Mouse (Mus musculus) heart, adult 2 months (tissue): Measurements from ENCODE around the gene Tsen34. TPM values are rescaled to one million over a fixed set of nuclear protein-coding genes. Genes with fewer than 3 reads are reported as not detected.

Experiments used
- DNase-seq, 2 experiments: peaks; one replicate each; pipeline ENCODE4 v3.0.0; 2021
- H3K27ac ChIP-seq: fragments of 200-600 bp; 2 replicates; pipeline ENCODE4 v1.8.1; 2022
- H3K27me3 ChIP-seq: fragments of 200-500 bp; 2 replicates; pipeline ENCODE4 v1.6.1; 2012; ENCODE audit warnings: mild to moderate bottlenecking, low read length, inconsistent platforms, mixed read lengths; ENCODE audit not compliant: control insufficient read depth, insufficient read depth
- H3K36me3 ChIP-seq: fragments of 200-500 bp; 2 replicates; pipeline ENCODE4 v1.6.1; 2012; ENCODE audit warnings: low read length, inconsistent platforms; ENCODE audit not compliant: control insufficient read depth, insufficient read depth
- H3K4me1 ChIP-seq: fragments of 200-500 bp; 2 replicates; pipeline ENCODE4 v1.6.1; 2011; ENCODE audit warnings: low read length; ENCODE audit not compliant: control insufficient read depth, insufficient read depth
- H3K4me3 ChIP-seq: fragments of 200-600 bp; 2 replicates; pipeline ENCODE4 v1.8.1; 2022
- H3K79me2 ChIP-seq: fragments of 200-500 bp; replicated peaks from 2 replicates; pipeline ENCODE4 v1.6.1; 2012; ENCODE audit warnings: mild to moderate bottlenecking, inconsistent platforms, low read length, moderate library complexity, mixed read lengths; ENCODE audit not compliant: control insufficient read depth, insufficient read depth
- H3K9ac ChIP-seq: fragments of 200-500 bp; 2 replicates; pipeline ENCODE4 v1.6.1; 2012; ENCODE audit warnings: low read depth, mild to moderate bottlenecking, control low read depth, inconsistent platforms, low read length, mixed read lengths
- CTCF ChIP-seq: fragments of 200-600 bp; IDR thresholded peaks from 2 replicates; pipeline ENCODE4 v1.8.1; 2022; ENCODE audit warnings: antibody characterized with exemption, mild to moderate bottlenecking, moderate library complexity
- EP300 ChIP-seq: fragments of 200-500 bp; IDR thresholded peaks from 2 replicates; pipeline ENCODE4 v1.6.1; 2011; ENCODE audit warnings: low read depth, low read length, control low read depth; ENCODE audit not compliant: insufficient read depth
- POLR2A ChIP-seq: fragments of 200-500 bp; IDR thresholded peaks from 2 replicates; pipeline ENCODE4 v1.6.1; 2011; ENCODE audit warnings: mild to moderate bottlenecking, low read depth, low read length, control low read depth; ENCODE audit not compliant: insufficient read depth
- WGBS: fragments of 180-500 bp; shearing (Covaris S2); methylation state at CpG from one replicate; pipeline ENCODE4 v1.1.7; 2018; 5-methylcytosine and 5-hydroxymethylcytosine counted together
- intact Hi-C: fragments of 180-260 bp; cut with DNase I; formaldehyde crosslinking; loops from one replicate; pipeline ENCODE4 v1.15.1; 2025
- long read RNA-seq: library from polyadenylated mRNA; stranded (forward); transcript quantifications from one replicate; pipeline ENCODE4 v2.0.0, GENCODE M21; 2021
- polyA plus RNA-seq: library from polyadenylated mRNA; depleted of rRNA; stranded (reverse); fragments of >200 nt; gene quantifications from 2 replicates; pipeline ENCODE4 v1.2.3, GENCODE M21; 2012; rRNA removed
- total RNA-seq, 2 experiments: library from RNA; stranded (reverse); gene quantifications; 2 replicates each; pipeline ENCODE4 v1.2.3; 2021

The Tsen34 gene
- total RNA-seq = 10 to 100 TPM; 60.0 to 66.6 TPM
- 80.8 and 82.3 TPM in 2 replicates for polyA plus RNA-seq
- long read RNA-seq, transcript Tsen34-202 (4 exons, 1,319 nt) = minor isoform, 8 of 96 reads
- long read RNA-seq, transcript Tsen34-204 (5 exons, 1,779 nt) = major isoform, 65 of 96 reads
- long read RNA-seq, partial matches to known transcripts = 2 of 96 reads
- long read RNA-seq, other reads (novel, unspliced or antisense) = 21 of 96 reads

GRCm38 (mm10) chr7:3692382-3692986, at the start of gene Tsen34:
TSS of gene Tsen34 (plus strand) at chr7:3692863.
- H3K36me3 ChIP-seq = no peaks in the 10 kb centered on the region; the same call in 1 of the 2 replicates
- under 1% methylated on average over 49 of the region's 49 CpGs for WGBS

GRCm38 (mm10) chr7:3643412-3643811, 49.3 kb upstream of the Tsen34 start:
- no peak overlapping the region for H3K4me3 ChIP-seq
- H3K4me1 ChIP-seq = peaks cover 16% of the 10 kb centered on the region
- no peak overlapping the region for H3K27ac ChIP-seq
- 56% methylated on average over 5 of the region's 5 CpGs for WGBS
- peaks cover 5% of the 10 kb centered on the region for H3K79me2 ChIP-seq
- DNase-seq = no peak
- H3K36me3 ChIP-seq = peaks cover 14% of the 10 kb centered on the region
- no peak overlapping the region for H3K9ac ChIP-seq
- intact Hi-C loops = no loop called here
- H3K27me3 ChIP-seq = no peaks in the 10 kb centered on the region
- TF ChIP-seq POLR2A = no peak
- TF ChIP-seq EP300 = no peak
- no peak for TF ChIP-seq CTCF

More at GRCm38 (mm10) chr7:3692382-3692986, at the start of gene Tsen34:
- intact Hi-C loops = loop anchor here (1.0 to 10.0 kb wide), 5 partner anchors 27 to 995 kb away; partner anchors contain the start of genes Cnot3, Hspbp1, Leng1 and Leng8
- Histone ChIP-seq H3K79me2 (no peaks in the 10 kb centered on the region), H3K27ac (peak within 1 kb of the TSS; percentile 97), H3K27me3 (no peaks in the 10 kb centered on the region), H3K4me1 (no peaks in the 10 kb centered on the region; the same call in 1 of the 2 replicates), H3K4me3 (peak within 1 kb of the TSS; percentile 72), H3K9ac (peak within 1 kb of the TSS; percentile 92)
- 0 out of 2 replicates have a peak, but pooled peaks have one; percentile 6 for TF ChIP-seq EP300
- peak; percentile 24 for TF ChIP-seq CTCF
- TF ChIP-seq POLR2A = no peak
- no peak for DNase-seq

- Histone ChIP-seq H3K36me3 (peaks cover 16% of the 10 kb centered on the region), H3K27me3 (no peaks in the 10 kb centered on the region), H3K4me3 (no peak overlapping the region), H3K4me1 (peaks cover 18% of the 10 kb centered on the region), H3K9ac (no peak overlapping the region), H3K27ac (no peak overlapping the region), H3K79me2 (peaks cover 6% of the 10 kb centered on the region)
- 20% methylated on average over 9 of the region's 9 CpGs for WGBS
- TF ChIP-seq POLR2A = no peak
- TF ChIP-seq EP300 = no peak
- TF ChIP-seq CTCF = no peak
- intact Hi-C loops = no loop called here
- DNase-seq = no peak
These were observed 48.8 kb upstream of the Tsen34 start for GRCm38 (mm10) chr7:3643843-3644242.

DNA sequence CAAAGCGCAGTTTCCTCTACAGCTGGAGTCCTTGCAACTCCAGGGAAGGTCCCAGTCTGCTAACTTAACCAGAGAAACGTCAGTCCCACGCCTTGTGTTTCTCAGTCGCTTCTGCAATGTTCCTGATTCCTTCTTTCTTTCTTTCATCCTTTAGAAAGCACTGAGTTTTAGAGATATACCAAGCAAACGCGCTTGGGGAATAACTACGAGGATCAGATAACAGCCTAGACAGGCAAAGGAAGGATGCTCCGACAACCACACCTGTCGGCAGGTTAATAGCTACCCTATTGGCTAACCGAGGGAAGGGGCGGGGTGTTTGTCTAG, 48.4 kb upstream of the Tsen34 start:
- peaks cover 18% of the 10 kb centered on the region for H3K4me1 ChIP-seq
- H3K36me3 ChIP-seq = peaks cover 17% of the 10 kb centered on the region
- TF ChIP-seq CTCF (no peak), POLR2A (no peak), EP300 (no peak)
- WGBS = 1% methylated on average over 11 of the region's 11 CpGs
- intact Hi-C loops = no loop called here
- peaks cover 6% of the 10 kb centered on the region for H3K79me2 ChIP-seq
- H3K27me3 ChIP-seq = no peaks in the 10 kb centered on the region
- no peak overlapping the region for H3K9ac ChIP-seq
- H3K27ac ChIP-seq = peak overlapping the region; percentile 54
- DNase-seq = peak in 1 of 2 experiments; percentile 86
- H3K4me3 ChIP-seq = peak overlapping the region; percentile 70

GRCm38 (mm10) chr7:3644672-3645487, 47.8 kb upstream of the Tsen34 start, which contains the start of gene Cnot3:
TSS of gene Cnot3 (plus strand) at chr7:3645268.
- peak within 1 kb of the TSS; percentile 79 for H3K4me3 ChIP-seq
- peaks cover 17% of the 10 kb centered on the region for H3K36me3 ChIP-seq
- peaks cover 6% of the 10 kb centered on the region for H3K79me2 ChIP-seq
- WGBS = under 1% methylated on average over 57 of the region's 58 CpGs
- H3K27ac ChIP-seq = peak within 1 kb of the TSS; percentile 93
- TF ChIP-seq EP300 (no peak), POLR2A (peak; percentile 81), CTCF (no peak)
- no peaks in the 10 kb centered on the region for H3K27me3 ChIP-seq
- intact Hi-C loops = loop anchor here (1.0 to 5.0 kb wide), 2 partner anchors 19 to 47 kb away; partner anchors contain the start of genes Mboat7 and Tsen34
- peaks cover 18% of the 10 kb centered on the region for H3K4me1 ChIP-seq
- peak; percentile 94 to 99 for DNase-seq
- H3K9ac ChIP-seq = peak within 1 kb of the TSS; percentile 99
